Mouse (Mus musculus) neural tube, embryonic 12.5 days (tissue): ENCODE results near the gene Fxyd5. TPM values are rescaled to one million over a fixed set of nuclear protein-coding genes. Genes with fewer than 3 reads are reported as not detected.

Experiments used
- ATAC-seq: fragments of 200-750 bp; cut with Nextera tagmentation; 2 replicates; pipeline ENCODE4 v1.8.0; 2017; ENCODE audit warnings: low read depth, mild to moderate bottlenecking, moderate TSS enrichment, moderate library complexity; ENCODE audit not compliant: low FRiP score
- H3K27ac ChIP-seq: fragments of 300-500 bp; sonication (generic); 2 replicates; pipeline ENCODE4 v1.5.1; 2016
- H3K27me3 ChIP-seq: fragments of 300-500 bp; sonication (generic); replicated peaks from 2 replicates; pipeline ENCODE4 v1.6.1; 2016; ENCODE audit warnings: mild to moderate bottlenecking
- H3K36me3 ChIP-seq: fragments of 300-500 bp; sonication (generic); 2 replicates; pipeline ENCODE4 v1.6.1; 2016; ENCODE audit warnings: mild to moderate bottlenecking
- H3K4me1 ChIP-seq: fragments of 300-500 bp; sonication (generic); 2 replicates; pipeline ENCODE4 v1.6.1; 2016
- H3K4me2 ChIP-seq: fragments of 300-500 bp; sonication (generic); replicated peaks from 2 replicates; pipeline ENCODE4 v1.6.1; 2016; ENCODE audit warnings: mild to moderate bottlenecking
- H3K4me3 ChIP-seq: fragments of 300-500 bp; sonication (generic); 2 replicates; pipeline ENCODE4 v1.5.1; 2016
- H3K9ac ChIP-seq: fragments of 300-500 bp; sonication (generic); 2 replicates; pipeline ENCODE4 v1.6.1; 2016; ENCODE audit warnings: mild to moderate bottlenecking
- H3K9me3 ChIP-seq: fragments of 300-500 bp; sonication (generic); 2 replicates; pipeline ENCODE4 v1.6.1; 2016; ENCODE audit warnings: mild to moderate bottlenecking
- WGBS: fragments of 180-500 bp; shearing (Covaris S2); methylation state at CpG from one replicate; pipeline ENCODE4 v1.1.7; 2016; 5-methylcytosine and 5-hydroxymethylcytosine counted together
- polyA plus RNA-seq: library from polyadenylated mRNA; unstranded; fragments of >200 nt; fragmentation: Nextera tagmentation; extraction: Ambion mirVana; gene quantifications from 2 replicates; pipeline ENCODE4 v1.2.1, GENCODE M21; 2016

Fxyd5 gene
- polyA plus RNA-seq, 1 experiment from 2014 or later = 15.4 TPM

DNA sequence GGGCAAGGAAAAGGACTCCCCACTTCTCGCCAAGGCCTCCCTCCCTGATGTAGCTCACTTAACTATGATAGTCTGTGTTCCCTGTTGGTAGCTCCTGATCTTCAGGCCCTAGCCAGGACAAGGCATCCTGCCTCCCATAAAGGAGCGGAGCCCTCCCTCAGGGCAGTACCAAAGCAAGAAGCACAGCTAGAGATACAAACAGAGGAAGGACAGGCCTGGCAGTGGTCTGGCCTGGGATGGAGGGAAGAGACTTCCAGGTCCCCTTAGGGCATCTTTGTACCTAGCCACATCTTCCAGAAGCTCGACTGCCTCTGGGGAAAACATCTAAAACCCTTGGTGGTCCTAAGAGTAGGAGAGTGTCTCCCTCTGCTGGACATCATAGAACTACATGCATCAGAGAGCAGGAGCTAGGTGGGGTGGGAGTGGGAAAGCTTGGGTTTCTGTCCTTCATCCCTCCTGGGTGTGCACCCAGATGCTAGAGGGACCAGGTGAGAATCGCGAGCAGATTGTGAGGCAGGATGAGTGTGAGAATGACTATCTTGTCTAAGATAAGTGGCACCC, 35.7 kb upstream of the Fxyd5 start:
- Histone ChIP-seq H3K4me1 (peaks cover 14% of the 10 kb centered on the region; the same call in 1 of the 2 replicates), H3K36me3 (no peaks in the 10 kb centered on the region), H3K4me2 (no peak overlapping the region), H3K27ac (no peak overlapping the region), H3K9ac (no peak overlapping the region), H3K9me3 (no peaks in the 10 kb centered on the region), H3K4me3 (no peak overlapping the region), H3K27me3 (no peaks in the 10 kb centered on the region)
- 44% methylated on average over 5 of the region's 5 CpGs for WGBS
- ATAC-seq = no peak

DNA sequence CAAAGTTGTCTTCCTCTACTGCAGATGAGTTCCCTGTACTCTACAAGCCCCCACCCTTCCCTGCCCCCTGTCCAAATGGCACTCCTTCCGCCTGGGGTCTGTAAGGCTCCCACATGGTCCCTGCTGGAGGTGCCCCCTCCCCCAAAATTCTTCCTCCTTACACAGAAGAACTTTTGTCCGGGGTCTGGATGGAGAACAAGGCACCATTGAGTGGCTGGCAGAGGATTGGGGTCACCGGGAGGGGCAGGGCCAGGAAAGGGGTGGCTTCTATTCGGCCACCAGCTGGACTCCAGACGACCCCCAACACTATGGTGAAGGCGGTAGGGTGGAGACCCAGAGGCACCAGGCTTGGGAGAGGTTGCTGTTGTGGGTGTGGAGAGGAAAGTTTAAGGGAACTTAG, 35.2 kb upstream of the Fxyd5 start:
- no peak for ATAC-seq
- H3K4me3 ChIP-seq = no peak overlapping the region
- H3K36me3 ChIP-seq = no peaks in the 10 kb centered on the region
- no peak overlapping the region for H3K27ac ChIP-seq
- no peaks in the 10 kb centered on the region for H3K9me3 ChIP-seq
- no peaks in the 10 kb centered on the region for H3K27me3 ChIP-seq
- no peak overlapping the region for H3K9ac ChIP-seq
- 40% methylated on average over 6 of the region's 6 CpGs for WGBS
- H3K4me2 ChIP-seq = no peak overlapping the region
- peaks cover 13% of the 10 kb centered on the region; the same call in 1 of the 2 replicates for H3K4me1 ChIP-seq

DNA sequence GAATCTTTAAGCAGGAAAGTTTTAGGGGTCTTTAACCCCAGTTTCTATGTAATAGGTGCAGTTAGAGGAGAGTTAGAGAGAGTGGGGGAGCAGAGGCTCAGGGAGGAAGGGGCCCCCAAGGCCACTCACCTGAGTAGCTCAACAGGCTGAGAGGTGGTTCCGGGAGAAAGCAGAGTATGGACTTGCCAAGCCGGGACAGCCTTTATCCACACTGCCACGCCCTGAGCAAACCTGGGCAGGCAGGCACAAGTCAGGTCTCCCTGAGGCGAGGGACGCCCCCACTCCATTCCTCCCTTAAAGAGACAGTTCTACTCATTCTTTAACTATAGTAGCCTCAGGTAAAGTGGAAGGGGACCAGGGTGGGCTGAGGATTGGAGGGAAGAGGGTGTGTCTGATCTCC, 34.2 kb upstream of the Fxyd5 start, which contains the start of gene Fxyd3:
Fxyd3 (minus strand) TSS at position 213 of the 400 bp plus-strand sequence.
- no peak for ATAC-seq
- Histone ChIP-seq H3K4me2 (no peak within 1 kb of the TSS), H3K9ac (no peak within 1 kb of the TSS), H3K4me3 (no peak within 1 kb of the TSS), H3K36me3 (no peaks in the 10 kb centered on the region), H3K4me1 (peaks cover 13% of the 10 kb centered on the region; the same call in 1 of the 2 replicates), H3K27ac (no peak within 1 kb of the TSS), H3K27me3 (no peaks in the 10 kb centered on the region), H3K9me3 (no peaks in the 10 kb centered on the region)
- 60% methylated on average over 5 of the region's 5 CpGs for WGBS

DNA sequence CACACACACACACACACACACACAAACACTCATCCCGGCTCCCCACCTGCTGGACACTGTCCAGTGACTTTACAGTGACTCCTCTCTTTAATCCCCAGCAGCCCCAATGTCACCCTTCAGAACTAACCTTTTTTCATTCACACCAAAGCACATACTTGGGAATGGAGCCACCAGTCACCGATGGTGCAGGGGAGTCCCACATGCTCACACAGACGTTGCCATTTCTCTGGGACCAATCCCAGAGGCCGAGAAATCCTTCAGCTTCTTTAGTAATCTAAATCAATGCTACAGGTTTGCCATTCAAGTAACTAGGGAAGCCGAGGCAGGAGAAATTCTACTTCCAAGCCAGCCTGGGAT, 32.4 kb upstream of the Fxyd5 start:
- Histone ChIP-seq H3K4me1 (peaks cover 13% of the 10 kb centered on the region; the same call in 1 of the 2 replicates), H3K4me2 (no peak overlapping the region), H3K4me3 (no peak overlapping the region), H3K36me3 (no peaks in the 10 kb centered on the region), H3K27me3 (no peaks in the 10 kb centered on the region), H3K9me3 (no peaks in the 10 kb centered on the region), H3K27ac (no peak overlapping the region), H3K9ac (no peak overlapping the region)
- 71% methylated on average over 5 of the region's 5 CpGs for WGBS
- ATAC-seq = no peak

DNA sequence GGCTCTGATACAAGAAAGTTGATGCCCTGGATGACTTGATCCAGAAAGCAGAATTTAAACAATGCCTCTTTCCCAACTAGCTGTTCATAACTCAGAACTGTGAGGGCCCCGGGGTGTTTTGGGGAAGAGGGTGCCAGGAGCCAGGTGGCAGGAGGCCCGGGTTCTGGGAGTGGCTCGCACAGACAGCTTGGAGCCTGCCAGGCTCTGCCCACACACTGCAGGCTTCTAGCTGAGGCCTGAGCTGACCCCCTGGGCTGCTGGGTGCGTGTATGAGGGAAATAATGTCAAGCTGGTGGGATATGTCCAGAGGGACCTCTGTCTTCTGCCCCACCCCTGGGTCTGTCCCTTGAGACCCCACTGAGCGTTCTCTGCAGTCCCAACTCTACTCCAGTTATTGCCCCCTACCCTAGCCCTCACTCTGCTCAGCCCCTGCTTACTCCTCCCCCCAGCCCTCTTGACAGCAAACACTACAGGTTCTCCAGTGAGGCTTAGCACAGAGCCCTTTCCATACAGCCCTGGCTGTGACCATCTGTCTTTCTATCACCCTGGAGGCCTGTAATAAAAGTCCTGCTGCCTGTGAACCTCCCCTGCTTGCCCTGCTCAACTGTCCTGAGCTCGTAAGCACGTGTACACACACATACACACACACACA, 31.9 kb upstream of the Fxyd5 start:
- no peaks in the 10 kb centered on the region for H3K36me3 ChIP-seq
- WGBS = 52% methylated on average over 7 of the region's 7 CpGs
- H3K9me3 ChIP-seq = no peaks in the 10 kb centered on the region
- no peak overlapping the region for H3K4me2 ChIP-seq
- ATAC-seq = peak; percentile 52; the same call in 1 of the 2 replicates
- H3K4me1 ChIP-seq = peaks cover 13% of the 10 kb centered on the region; the same call in 1 of the 2 replicates
- no peaks in the 10 kb centered on the region for H3K27me3 ChIP-seq
- H3K4me3 ChIP-seq = no peak overlapping the region
- no peak overlapping the region for H3K27ac ChIP-seq
- H3K9ac ChIP-seq = no peak overlapping the region

DNA sequence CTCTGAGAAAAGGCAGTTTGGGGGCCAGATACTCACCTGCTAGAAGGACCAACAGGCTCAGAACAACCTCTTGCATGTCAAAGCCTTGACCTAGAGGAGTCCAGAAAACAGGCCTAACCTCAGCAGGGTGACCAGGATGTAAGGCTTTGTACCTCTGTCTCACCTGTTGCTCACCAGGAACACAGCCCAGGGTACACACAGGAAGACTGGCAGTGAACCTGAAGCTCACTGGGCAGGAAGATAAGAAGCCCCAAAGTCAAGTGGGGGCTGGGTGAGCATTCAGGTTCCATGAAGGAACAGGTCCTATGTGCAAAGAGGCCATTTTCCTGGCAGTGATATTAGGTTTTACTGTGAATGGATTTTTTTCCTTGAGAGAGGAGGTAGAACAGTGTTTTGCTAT, 31.3 kb upstream of the Fxyd5 start:
- Histone ChIP-seq H3K4me2 (no peak overlapping the region), H3K4me1 (peaks cover 13% of the 10 kb centered on the region; the same call in 1 of the 2 replicates), H3K27ac (no peak overlapping the region), H3K36me3 (no peaks in the 10 kb centered on the region), H3K9me3 (no peaks in the 10 kb centered on the region), H3K27me3 (no peaks in the 10 kb centered on the region), H3K4me3 (no peak overlapping the region), H3K9ac (no peak overlapping the region)
- ATAC-seq = no peak

DNA sequence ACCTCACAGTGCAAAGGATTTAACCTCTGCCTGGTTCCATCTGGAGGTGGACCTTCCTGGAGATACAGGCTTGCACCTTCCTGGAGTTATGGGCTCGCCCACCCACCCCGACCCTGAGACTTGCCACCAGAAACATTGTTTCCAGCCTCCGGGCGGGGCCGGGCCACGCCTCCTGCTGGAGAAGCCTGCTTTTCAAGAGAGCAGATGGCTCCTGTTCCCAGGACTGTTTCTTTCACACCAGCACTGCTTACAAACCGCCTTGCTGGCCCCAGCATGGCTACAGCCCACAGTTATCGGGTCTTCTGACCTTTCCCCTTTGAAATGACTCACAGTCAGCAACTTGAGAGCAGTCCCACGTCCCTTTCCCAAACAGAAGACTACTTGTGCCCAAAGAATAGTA, 30.0 kb upstream of the Fxyd5 start:
- WGBS = 34% methylated on average over 9 of the region's 9 CpGs
- Histone ChIP-seq H3K4me1 (peaks cover 9% of the 10 kb centered on the region), H3K9me3 (no peaks in the 10 kb centered on the region), H3K36me3 (no peaks in the 10 kb centered on the region), H3K4me2 (no peak overlapping the region), H3K4me3 (no peak overlapping the region), H3K9ac (no peak overlapping the region), H3K27ac (no peak overlapping the region), H3K27me3 (no peaks in the 10 kb centered on the region)
- ATAC-seq = no peak

DNA sequence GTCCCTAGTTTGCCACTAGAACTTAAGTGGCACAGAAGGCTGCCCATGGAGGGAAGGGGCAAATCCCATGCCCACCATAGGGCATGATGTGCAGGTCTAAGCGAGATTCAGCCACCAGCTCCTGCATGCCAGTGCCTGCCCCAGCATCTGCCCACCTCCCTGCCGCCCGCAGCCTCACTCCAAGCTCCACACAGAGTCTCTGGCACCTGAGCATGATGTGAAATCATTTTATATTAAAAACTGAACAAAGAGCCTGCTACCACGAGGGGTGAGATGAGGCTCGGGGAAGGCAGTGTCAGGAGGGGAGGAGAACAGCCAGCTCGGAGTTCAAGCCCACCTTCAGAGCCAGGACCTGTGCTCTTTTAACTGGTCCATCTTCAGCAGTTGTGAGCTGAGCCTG, 28.0 kb upstream of the Fxyd5 start:
- no peaks in the 10 kb centered on the region for H3K27me3 ChIP-seq
- H3K4me1 ChIP-seq = peaks cover 8% of the 10 kb centered on the region
- H3K4me3 ChIP-seq = no peak overlapping the region
- H3K27ac ChIP-seq = no peak overlapping the region
- H3K9me3 ChIP-seq = no peaks in the 10 kb centered on the region
- no peak for ATAC-seq
- H3K36me3 ChIP-seq = no peaks in the 10 kb centered on the region
- H3K4me2 ChIP-seq = no peak overlapping the region
- 82% methylated on average over 6 of the region's 6 CpGs for WGBS
- H3K9ac ChIP-seq = no peak overlapping the region

DNA sequence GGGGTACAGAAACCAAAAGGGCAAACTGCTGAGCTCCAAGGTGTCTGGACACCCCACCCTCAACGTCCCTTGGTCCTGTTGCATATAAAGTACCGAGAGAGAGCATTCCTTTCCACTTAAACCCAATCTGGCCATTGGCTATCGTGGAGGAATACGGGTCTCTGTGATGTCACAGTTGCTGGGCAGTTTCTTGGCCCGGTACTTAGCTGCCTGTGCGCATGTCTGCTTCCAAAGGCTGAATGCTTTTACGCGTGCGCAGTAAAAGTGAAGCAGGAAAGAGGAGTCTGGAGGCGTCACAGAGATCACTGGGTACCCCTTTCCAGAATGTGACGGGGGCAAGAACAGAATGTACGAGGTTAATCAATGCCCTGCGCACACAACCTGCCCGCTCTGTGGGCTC, 27.2 kb upstream of the Fxyd5 start:
- Histone ChIP-seq H3K4me1 (peaks cover 8% of the 10 kb centered on the region), H3K27ac (no peak overlapping the region), H3K9ac (no peak overlapping the region), H3K4me3 (no peak overlapping the region), H3K4me2 (no peak overlapping the region), H3K27me3 (no peaks in the 10 kb centered on the region), H3K36me3 (no peaks in the 10 kb centered on the region), H3K9me3 (no peaks in the 10 kb centered on the region)
- no peak for ATAC-seq
- 85% methylated on average over 14 of the region's 14 CpGs for WGBS

DNA sequence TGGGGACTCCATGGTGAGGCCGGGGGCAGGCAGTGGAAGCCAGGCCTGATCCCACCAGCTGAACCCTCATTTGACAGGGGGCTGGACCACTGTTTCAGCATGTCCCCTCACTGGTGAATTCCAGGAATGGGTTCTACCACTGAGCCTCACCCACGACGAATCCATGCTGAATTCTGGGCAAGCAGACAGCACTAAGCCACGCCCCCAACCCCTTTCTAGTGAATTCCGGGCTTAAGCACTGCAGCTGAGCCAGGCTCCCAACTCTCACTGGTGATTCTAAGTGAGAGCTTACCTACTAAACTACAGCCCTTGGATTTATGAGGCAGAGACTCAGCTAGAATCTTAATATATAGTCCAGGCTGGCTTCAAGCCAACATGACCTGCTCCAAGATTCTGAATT, 25.6 kb upstream of the Fxyd5 start:
- no peak for ATAC-seq
- no peaks in the 10 kb centered on the region for H3K36me3 ChIP-seq
- WGBS = 46% methylated on average over 5 of the region's 5 CpGs

DNA sequence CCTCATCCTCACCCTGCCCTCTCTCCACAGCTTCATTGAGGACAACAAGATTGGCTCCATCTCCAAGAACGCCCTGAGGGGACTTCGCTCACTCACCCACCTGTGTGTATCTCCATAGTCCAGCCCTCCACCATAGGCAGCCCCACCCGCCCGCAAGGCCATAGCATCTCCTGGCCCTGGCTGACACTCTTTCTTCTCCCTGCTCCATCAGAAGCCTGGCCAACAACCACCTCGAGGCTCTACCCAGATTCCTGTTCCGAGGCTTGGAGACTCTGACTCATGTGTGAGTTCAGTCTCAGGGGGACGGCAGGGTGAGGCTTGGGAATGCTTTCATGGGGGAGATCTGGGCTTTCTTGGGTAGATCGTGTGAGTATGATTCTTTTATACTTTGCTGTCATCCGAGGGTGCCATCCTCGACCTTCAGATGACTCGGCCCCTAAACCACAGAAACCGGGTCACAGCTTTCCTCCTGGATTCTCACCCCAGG, 20.8 kb upstream of the Fxyd5 start:
- H3K27ac ChIP-seq = no peak overlapping the region
- 87% methylated on average over 12 of the region's 12 CpGs for WGBS
- no peak for ATAC-seq
- no peaks in the 10 kb centered on the region for H3K9me3 ChIP-seq
- no peak overlapping the region for H3K9ac ChIP-seq
- no peak overlapping the region for H3K4me3 ChIP-seq
- no peaks in the 10 kb centered on the region for H3K36me3 ChIP-seq
- no peaks in the 10 kb centered on the region for H3K27me3 ChIP-seq
- H3K4me1 ChIP-seq = peaks cover 4% of the 10 kb centered on the region; the same call in 1 of the 2 replicates
- H3K4me2 ChIP-seq = no peak overlapping the region

More for the DNA sequence above, 25.6 kb upstream of the Fxyd5 start:
- peaks cover 7% of the 10 kb centered on the region for H3K4me1 ChIP-seq
- H3K4me3 ChIP-seq = no peak overlapping the region
- no peak overlapping the region for H3K9ac ChIP-seq
- H3K9me3 ChIP-seq = no peaks in the 10 kb centered on the region
- H3K4me2 ChIP-seq = no peak overlapping the region
- H3K27me3 ChIP-seq = no peaks in the 10 kb centered on the region
- no peak overlapping the region for H3K27ac ChIP-seq

DNA sequence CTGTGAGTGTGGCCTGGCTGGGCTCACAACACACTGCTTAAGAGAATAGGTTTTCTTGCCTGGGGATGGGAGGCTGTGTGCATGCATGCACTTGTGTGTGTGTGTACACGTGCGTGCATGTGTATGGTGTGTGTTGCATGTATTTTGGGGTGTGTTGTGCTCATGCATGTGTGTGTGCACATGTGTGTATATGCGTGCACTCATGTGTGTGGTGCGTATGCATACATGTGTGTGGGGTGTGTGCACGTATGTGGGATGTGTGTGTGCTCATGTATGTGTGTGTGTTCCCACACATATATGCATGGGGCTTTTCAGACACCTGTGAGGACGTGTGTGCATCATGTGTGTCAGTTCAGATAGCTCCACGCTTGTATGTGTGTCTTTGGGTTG, 18.3 kb upstream of the Fxyd5 start:
- Histone ChIP-seq H3K4me1 (peaks cover 5% of the 10 kb centered on the region; the same call in 1 of the 2 replicates), H3K9me3 (no peaks in the 10 kb centered on the region), H3K4me2 (peak overlapping the region; percentile 33), H3K27me3 (no peaks in the 10 kb centered on the region), H3K36me3 (no peaks in the 10 kb centered on the region), H3K9ac (no peak overlapping the region), H3K4me3 (no peak overlapping the region), H3K27ac (no peak overlapping the region)
- WGBS = 87% methylated on average over 7 of the region's 7 CpGs
- ATAC-seq = no peak
